Mouse (Mus musculus): ENCODE data around the gene Trim67.
A peak's percentile ranks its signal among the peaks of the same experiment; 100 is the strongest.

The Trim67 gene

GRCm38 (mm10) chr8:124872081-124872480, 79.2 kb downstream of the Trim67 start:
- ATAC-seq (ENCODE audit: low TSS enrichment): no peak

GRCm38 (mm10) chr8:124872690-124873089, 79.8 kb downstream of the Trim67 start:
- ATAC-seq (ENCODE audit: low TSS enrichment): no peak

- ATAC-seq (ENCODE audit: low TSS enrichment): peak; percentile 91
Observed at GRCm38 (mm10) chr8:124878141-124878540, 85.2 kb downstream of the Trim67 start.

- ATAC-seq (ENCODE audit: low TSS enrichment): no peak
Observed at GRCm38 (mm10) chr8:124878946-124879526, 86.1 kb downstream of the Trim67 start.
